Mouse (Mus musculus): Measurements from ENCODE around the gene Ctbp2. TPM values are rescaled to one million over a fixed set of nuclear protein-coding genes. Genes with fewer than 3 reads are reported as not detected.

Gene Ctbp2
- total RNA-seq, 2 experiments from 2014 or later, result 11.7 to 15.9 TPM

GRCm38 (mm10) chr7:133040688-133041345 is 83.3 kb downstream of the Ctbp2 start:
- no peak for DNase-seq

GRCm38 (mm10) chr7:133039556-133040255 is 84.4 kb downstream of the Ctbp2 start:
- DNase-seq, result no peak

- DNase-seq, result no peak
These were observed 86.5 kb downstream of the Ctbp2 start for GRCm38 (mm10) chr7:133037618-133038017.

GRCm38 (mm10) chr7:133037217-133037616 is 86.9 kb downstream of the Ctbp2 start:
- no peak for DNase-seq

- no peak for DNase-seq
These were observed 88.3 kb downstream of the Ctbp2 start for GRCm38 (mm10) chr7:133035901-133036300.

GRCm38 (mm10) chr7:133032589-133033203 is 91.5 kb downstream of the Ctbp2 start:
- peak; percentile 31 for DNase-seq

DNA sequence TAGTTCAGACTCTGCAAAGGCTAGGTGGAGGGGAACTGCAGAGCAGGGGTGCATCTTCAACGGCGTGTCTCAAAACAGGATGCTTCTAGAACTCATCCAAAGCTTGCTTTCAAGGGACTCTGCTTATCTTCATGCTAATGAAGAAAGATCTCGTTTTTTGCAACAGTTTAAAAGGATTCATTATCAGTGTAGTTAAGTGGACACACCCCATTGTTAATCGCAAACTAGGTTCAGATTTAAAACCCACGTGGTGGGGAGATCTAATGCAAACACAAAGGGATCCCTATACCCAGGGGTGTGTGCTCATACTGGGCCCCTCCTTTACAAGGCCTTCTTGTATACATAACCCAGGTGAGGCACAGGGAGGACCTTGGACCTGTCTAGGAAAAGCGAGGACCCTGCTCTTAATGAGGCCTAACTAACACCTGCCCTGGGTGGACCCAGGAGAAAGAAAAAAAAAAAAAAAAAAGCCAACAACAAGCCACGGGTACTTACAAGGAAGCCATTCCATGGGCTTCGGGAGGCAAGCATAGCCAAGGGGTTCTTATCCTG is 94.6 kb downstream of the Ctbp2 start:
- DNase-seq, result no peak

GRCm38 (mm10) chr7:133029004-133029403 is 95.2 kb downstream of the Ctbp2 start:
- DNase-seq, result no peak

DNA sequence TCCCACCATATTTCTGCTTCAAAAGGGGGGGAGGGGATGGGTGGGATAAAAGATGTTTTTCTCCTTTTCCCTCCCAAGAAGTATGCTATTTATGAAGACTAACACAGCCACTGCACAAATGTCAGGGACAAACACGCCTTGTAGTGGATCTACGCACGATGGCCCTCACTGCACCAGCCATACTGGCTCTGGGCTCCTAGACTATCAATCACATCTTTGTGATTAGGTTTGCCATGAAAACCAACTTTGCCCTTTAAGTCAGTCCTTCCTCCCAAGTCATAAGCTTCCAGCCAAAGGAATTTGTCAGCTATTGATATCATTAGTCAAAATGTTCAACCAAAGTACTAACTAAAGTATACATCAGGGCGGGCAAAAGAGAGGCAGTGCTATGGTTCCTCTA is 96.2 kb downstream of the Ctbp2 start:
- DNase-seq, result no peak

DNA sequence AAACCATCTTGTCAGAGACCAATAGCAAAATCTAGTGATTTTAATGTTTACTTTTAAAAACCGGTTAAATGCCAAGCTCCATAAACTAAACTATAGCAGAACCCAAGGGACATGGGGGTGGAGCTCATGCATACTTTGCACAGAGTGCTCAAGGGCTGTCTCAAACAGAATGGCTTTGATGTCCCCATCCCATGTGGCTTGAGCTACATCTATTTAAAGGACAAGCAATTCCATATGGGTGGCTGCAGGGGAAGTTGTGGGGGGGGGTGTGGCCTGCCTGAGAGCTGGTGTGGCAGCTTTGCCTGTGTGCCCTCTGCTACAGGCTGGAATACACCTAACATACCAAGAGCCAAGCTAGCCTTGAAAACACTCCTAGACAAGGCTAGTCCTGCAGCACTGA is 99.5 kb downstream of the Ctbp2 start:
- DNase-seq, result no peak

DNA sequence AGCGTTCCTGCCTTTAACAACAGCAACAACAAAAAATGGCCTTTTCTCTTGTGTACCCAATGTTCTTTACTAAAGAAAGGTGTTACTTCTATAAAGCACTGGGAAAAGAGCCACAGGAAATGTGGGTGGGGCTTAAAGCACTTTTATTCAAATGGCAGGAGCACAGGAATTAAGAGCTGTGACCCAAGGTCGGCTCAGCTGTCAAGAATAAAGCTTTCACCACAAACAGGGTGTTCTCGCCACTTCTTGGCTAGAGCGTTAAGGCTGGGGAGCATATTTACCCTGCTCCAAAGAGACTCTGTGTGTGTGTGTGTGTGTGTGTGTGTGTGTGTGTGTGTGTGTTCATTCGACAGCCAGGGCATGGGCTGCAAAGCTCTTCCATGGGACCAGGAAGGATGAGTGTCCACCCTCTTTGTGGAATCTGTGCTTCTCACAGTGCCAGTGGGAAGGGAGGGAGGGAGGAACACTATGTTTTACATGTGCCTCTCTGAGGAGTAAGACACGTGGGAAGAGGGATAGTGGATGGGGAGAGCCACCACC is 104.6 kb downstream of the Ctbp2 start:
- no peak for DNase-seq

DNA sequence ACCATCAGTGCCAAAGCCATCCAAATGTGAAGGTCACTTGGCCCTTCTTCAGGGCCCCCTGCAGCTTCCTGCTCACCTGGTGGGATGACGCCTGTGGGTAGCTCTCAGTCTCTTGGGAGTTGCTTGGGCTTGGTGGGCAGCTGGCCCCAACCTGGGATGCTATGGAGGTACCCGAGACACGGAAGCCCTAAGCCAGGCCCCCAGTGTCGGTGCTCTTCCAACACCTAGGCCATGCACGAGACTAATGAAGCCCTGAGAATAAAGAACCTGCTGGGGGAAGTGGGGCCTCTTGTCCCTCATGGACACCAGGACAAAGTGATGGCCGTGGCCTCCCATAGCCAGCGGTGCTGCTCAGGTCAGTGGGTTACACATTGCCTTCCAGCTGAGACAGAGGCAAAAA is 105.2 kb downstream of the Ctbp2 start:
- no peak for DNase-seq

DNA sequence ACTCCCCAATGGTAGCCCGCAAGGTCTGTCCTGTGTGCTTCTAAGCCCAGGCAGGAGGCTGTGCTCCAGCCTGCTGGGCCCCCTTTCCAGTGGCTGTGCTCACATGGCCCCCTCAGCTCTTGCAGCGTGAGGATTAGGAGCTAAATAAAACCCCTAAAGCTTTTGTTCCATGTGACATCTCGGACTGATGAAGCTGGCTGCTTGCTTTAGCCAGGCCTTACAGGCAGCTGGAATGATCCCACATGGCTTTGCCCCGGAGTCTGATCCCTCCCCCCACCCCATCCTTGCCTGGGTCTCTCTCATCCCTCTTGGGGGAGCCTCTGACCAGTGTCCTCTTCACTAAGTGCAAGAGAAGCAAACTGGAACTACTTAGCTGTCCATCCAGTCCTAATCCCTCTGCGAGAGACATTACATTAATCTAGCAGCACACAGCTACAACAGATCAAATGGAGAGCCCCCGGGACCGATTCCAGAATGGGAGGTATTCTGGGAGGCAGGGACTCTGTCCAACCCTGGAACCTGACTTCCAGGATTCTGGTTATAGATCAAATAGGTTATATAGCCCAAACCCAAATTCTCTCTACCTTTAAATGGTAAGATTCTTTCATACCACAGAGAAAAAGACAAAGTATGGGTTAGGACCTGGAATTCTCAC is 108.6 kb downstream of the Ctbp2 start:
- DNase-seq, result no peak

DNA sequence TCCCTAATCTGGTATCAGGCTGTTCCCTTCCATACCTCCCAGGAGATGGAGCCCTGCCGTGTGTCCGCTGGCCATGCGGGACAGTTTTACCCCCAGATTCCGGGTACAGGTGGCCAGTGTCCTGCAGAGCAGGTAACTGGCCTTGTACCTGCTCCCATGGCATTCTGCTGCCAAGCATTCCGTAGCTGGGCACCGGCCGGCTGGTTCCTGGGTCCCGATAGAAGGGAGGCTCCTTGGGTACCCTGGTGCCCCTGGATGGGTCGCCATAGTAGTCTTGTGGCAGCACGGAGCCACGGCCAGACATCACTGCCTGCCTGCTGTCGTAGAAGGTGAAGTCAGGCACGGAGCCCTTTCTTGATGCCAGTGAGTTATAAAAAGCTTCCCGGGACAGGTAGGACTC is 109.5 kb downstream of the Ctbp2 start:
- DNase-seq, result no peak

GRCm38 (mm10) chr7:133013923-133014322 is 110.2 kb downstream of the Ctbp2 start:
- DNase-seq, result no peak

GRCm38 (mm10) chr7:133012637-133013366 is 111.4 kb downstream of the Ctbp2 start:
- DNase-seq, result no peak

DNA sequence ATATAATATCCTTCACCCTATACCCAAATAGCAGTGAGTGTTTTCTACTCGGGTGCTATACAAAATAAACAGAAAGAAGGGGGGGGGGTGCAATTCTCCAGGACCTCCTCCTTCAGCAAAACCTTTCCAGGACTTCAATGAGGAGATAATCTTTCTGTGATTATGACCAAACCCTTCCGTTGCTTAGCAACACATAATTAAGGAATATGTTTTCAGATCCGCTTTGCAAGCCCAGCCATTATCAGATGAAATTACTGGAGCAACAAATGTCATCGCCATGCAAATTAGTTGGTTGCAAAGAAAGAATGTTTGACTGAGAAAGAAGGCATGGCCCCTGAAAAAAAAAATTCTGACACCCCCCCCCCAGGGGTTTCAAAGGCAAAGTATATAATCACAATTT is 112.5 kb downstream of the Ctbp2 start:
- no peak for DNase-seq

GRCm38 (mm10) chr7:133011191-133011590 is 113.0 kb downstream of the Ctbp2 start:
- no peak for DNase-seq

GRCm38 (mm10) chr7:133010477-133010876 is 113.7 kb downstream of the Ctbp2 start:
- DNase-seq, result no peak

- DNase-seq, result no peak
These were observed 114.5 kb downstream of the Ctbp2 start for GRCm38 (mm10) chr7:133009676-133010075.

DNA sequence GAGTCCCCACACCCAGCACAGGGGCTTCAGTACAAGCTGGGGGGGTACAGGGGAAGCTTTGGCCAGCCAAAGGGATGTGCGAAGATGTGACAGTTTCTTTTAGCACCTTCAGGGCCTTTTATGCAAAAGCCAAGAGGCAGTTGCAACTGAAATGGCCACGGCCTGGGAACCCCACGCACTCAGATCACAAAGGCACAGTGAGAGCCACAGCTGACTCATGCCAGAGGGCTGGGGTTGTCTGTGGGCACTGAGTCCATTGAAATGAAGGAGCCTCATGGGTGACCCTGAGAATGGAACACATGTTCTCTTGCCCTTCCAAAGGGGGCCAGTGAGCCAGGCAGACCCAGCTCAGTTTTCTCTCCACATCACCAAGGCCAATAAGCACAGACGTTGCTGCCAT is 115.5 kb downstream of the Ctbp2 start:
- no peak for DNase-seq

DNA sequence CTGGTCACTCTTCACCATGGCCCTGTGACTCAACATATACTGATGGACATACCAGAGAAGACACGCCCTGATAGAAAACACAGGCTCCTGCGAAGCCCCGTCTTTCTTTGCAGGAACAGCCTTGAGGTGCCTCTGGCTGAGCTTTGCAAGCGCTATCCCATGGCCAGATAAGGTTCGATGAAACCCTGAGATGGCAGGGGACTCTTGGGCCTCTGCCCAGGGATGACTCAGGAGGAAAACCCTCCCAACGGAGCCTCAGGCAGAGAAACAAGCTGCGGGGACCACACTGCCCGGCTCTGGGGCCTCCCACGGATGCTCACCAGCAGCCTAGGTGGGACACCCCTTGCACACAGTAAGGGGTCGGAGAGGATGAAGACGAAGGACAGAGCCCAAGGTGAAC is 116.8 kb downstream of the Ctbp2 start:
- DNase-seq, result no peak

Measured in gastrocnemius, postnatal 25 days (tissue).